Mouse (Mus musculus): Measurements from ENCODE around the gene Mmp28. TPM values are rescaled to one million over a fixed set of nuclear protein-coding genes. Genes with fewer than 3 reads are reported as not detected.

Gene Mmp28
- polyA plus RNA-seq, 2 experiments from 2014 or later = not detected

DNA sequence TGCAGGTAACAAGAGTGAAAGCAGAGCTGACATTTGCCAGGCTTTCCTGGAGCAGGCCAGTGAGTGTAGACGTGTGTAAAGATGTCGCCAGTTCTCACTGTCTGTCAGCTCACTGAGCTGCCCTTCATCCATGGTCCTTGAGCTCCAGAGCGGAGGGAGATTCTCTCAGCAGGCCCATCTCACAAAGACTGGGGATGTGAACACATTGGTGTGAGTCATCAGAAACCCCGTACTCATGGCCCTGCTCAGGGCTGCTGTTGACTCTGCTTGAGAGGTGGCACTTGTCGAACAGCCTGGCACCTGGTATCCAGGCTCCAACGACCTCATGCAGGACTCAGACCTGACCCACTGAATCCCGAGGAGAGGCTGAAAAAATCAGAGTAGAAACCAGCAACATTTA is 59.1 kb downstream of the Mmp28 start:
- no peak for ATAC-seq

DNA sequence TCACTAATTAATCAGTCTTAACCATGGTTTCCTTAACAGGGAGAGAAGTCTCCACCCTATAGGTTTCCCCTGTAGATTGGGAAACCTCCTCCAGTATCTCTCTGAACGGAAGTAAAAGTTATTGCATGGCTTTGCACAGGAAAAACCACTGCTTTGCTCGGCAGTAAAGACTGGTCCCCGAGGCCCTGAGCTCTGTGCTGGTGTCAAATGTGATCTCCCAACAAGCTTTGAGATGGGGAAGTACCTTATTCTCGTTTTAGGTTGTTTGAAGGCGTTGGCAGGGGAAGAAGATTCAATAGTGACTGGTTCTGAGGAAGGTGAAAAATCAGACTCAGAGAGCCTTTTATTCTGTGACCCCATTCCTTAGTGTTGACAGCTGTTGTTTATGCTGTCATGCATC is 64.1 kb downstream of the Mmp28 start:
- no peak for ATAC-seq

DNA sequence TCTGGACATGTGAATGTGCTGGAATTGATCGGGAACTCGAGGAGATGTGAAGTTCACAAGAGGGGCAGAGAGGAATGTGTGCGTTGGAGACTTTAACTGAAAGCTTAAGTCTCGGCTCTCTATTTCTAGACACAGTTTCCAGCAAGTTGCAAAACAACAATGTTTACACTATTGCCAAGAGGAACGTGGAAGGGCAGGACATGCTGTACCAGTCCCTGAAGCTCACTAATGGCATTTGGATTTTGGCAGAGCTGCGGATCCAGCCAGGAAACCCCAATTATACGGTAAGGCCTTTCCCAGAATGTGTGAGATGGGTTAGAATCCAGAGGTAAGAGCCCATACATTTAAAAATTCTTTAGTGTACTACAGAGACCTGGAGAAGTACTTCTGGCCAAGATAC is 65.2 kb downstream of the Mmp28 start:
- ATAC-seq = no peak

DNA sequence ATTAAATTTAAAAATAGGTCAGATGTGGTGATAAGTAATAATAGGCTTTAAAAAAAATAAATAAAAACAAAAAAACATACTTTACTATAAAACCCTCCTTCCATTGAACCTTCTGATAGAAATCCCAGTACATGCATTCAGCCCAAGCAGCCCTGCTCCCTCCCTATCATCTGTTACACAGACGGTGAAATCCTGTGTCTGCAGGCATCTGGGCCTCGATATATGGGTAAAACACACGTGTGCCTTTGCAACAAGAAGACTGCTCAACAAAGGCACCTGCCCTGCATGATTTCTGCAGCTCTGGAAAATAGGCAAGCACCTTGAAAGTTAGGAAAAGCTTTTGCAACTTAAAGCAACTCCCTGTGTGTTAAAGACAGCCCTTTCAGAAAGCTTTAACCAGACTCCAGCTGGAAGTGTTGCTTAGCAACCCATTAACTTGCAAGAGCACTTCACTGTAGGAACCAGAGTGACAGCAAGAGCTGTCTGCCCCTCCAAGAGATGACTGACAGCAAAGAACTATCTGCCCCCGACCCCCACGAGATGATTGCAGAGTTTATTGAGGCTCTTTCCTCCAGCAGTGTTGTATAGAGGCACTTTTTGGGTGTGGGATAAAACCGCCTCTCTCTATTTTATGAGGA is 68.0 kb downstream of the Mmp28 start:
- no peak for ATAC-seq

DNA sequence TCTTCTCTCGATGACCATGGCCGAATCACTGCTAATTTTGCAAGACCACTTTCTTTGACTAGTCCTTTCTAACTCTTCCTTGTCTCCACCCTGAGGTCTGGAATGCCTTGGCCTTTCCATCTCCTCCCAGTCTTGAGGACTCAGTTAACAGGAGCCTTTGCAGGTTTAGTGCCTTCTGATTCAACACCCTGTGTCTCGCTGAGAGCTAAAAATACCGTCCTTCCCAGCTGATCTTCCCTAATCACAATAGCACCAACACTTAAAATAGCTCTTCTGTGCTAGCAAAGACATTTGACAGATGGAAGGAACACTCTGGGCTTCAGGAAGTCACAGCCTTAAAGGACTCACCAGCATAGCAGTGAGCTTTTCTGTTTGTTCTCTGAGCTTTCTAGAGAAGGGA is 69.8 kb downstream of the Mmp28 start:
- ATAC-seq = no peak

Other genes starting within 250 kb of the Mmp28 start
- gene Slfn14, start 176.3 kb downstream of the Mmp28 start, polyA plus RNA-seq (2017; shearing (Covaris generic)) = not detected
- gene Ap2b1, start 164.0 kb downstream of the Mmp28 start, polyA plus RNA-seq (2017; shearing (Covaris generic)) = 10 to 100 TPM; 51.1 to 58.1 TPM
- gene Pex12, start 160.5 kb downstream of the Mmp28 start, polyA plus RNA-seq (2017; shearing (Covaris generic)) = 10 to 100 TPM; 12.2 to 16.4 TPM
- gene Rasl10b, start 53.9 kb downstream of the Mmp28 start, polyA plus RNA-seq (2017; shearing (Covaris generic)) = not detected
- not detected for gene Gas2l2, start 33.6 kb downstream of the Mmp28 start, polyA plus RNA-seq (2017; shearing (Covaris generic))
- under 1 TPM; 0.71 to 0.92 TPM for gene 1700020L24Rik, start 25.4 kb downstream of the Mmp28 start, polyA plus RNA-seq (2017; shearing (Covaris generic))
- 10 to 100 TPM; 10.8 to 12.5 TPM for gene Taf15, start 10.0 kb upstream of the Mmp28 start, polyA plus RNA-seq (2017; shearing (Covaris generic))
- under 1 TPM; 0.25 to 0.46 TPM for gene Heatr9, start 59.1 kb upstream of the Mmp28 start, polyA plus RNA-seq (2017; shearing (Covaris generic))
- 100 to 1,000 TPM; 462 to 551 TPM for gene Ccl5, start 67.4 kb upstream of the Mmp28 start, polyA plus RNA-seq (2017; shearing (Covaris generic))
- gene Ccl9, start 115.6 kb upstream of the Mmp28 start, polyA plus RNA-seq (2017; shearing (Covaris generic)) = under 1 TPM in 1 of 2 experiments, not detected in 1; 0.67 TPM
- gene Ccl6, start 130.0 kb upstream of the Mmp28 start, polyA plus RNA-seq (2017; shearing (Covaris generic)) = 1 to 10 TPM in 1 of 2 experiments, not detected in 1; 1.4 TPM
- gene Rpl9-ps1, start 182.6 kb upstream of the Mmp28 start, polyA plus RNA-seq (2017; shearing (Covaris generic)) = 1 to 10 TPM in 1 of 2 experiments, not detected in 1; 2.2 TPM
- 1 to 10 TPM; 1.2 to 5.1 TPM for gene Ccl3, start 186.3 kb upstream of the Mmp28 start, polyA plus RNA-seq (2017; shearing (Covaris generic))
- 10 to 100 TPM; 14.3 to 40.5 TPM for gene Ccl4, start 199.5 kb upstream of the Mmp28 start, polyA plus RNA-seq (2017; shearing (Covaris generic))
- not detected for gene Wfdc17, start 240.9 kb upstream of the Mmp28 start, polyA plus RNA-seq (2017; shearing (Covaris generic))
- not detected for gene Wfdc18, start 245.9 kb upstream of the Mmp28 start, polyA plus RNA-seq (2017; shearing (Covaris generic))

Data from activated CD4-positive, CD25-positive, alpha-beta regulatory T cell, adult 4 months (primary cell).